Mouse (Mus musculus) embryo, embryonic 11.5 days (tissue): ENCODE measurements at regions not wholly inside any gene's neighbourhood (a gene's known extent, or its start where the extent isn't known, plus 50 kb on each side); places are given as distances from the start of the nearest gene placed in this dataset.
A peak's percentile ranks its signal among the peaks of the same experiment; 100 is the strongest.

Experiments
- DNase-seq: peaks from one replicate; pipeline ENCODE4 v3.0.0-alpha.2; 2012; ENCODE audit warnings: low read depth, low spot score

- DNase-seq = no peak
Observed at GRCm38 (mm10) chr3:33305756-33306155, 162.7 kb upstream of the Pex5l start.

GRCm38 (mm10) chr3:33262797-33263196 is 119.8 kb upstream of the Pex5l start:
- DNase-seq = no peak

- peak; percentile 34 for DNase-seq
Observed at GRCm38 (mm10) chr3:33219271-33220065, 76.4 kb upstream of the Pex5l start.

- no peak for DNase-seq
Observed at GRCm38 (mm10) chr3:33218291-33218690, 75.2 kb upstream of the Pex5l start.

- DNase-seq = no peak
Observed at GRCm38 (mm10) chr3:33217360-33218034, 74.5 kb upstream of the Pex5l start.

- no peak for DNase-seq
Observed at GRCm38 (mm10) chr3:33211224-33211817, 68.3 kb upstream of the Pex5l start.
